Mouse (Mus musculus): ENCODE results near the gene Timm10. TPM values are rescaled to one million over a fixed set of nuclear protein-coding genes. Genes with fewer than 3 reads are reported as not detected.

Gene Timm10
- total RNA-seq, 2 experiments from 2014 or later = 46.9 to 57.8 TPM

DNA sequence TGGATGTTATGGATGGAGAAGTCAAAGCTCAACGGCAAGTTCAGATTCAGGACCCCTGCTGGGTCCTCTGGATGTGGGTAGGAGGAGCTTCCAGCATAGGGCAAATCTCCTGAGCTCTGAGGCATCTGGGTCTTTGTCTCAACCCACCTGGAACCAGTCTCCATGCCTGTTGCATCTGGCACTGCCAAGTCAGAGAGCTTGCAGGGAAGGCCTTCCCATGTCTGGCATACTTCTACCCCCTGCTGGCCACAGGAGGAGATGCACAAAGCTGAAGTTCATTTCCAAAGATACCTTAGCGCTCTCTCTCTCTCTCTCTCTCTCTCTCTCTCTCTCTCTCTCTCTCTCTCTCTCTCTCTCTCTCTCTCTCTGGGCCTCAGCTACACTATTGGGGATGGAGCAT lies 28.9 kb downstream of the Timm10 start:
- peak in 1 of 2 experiments; percentile 61 for DNase-seq (ENCODE audit: low spot score in 2 of 2)

- no peak for DNase-seq (ENCODE audit: low spot score in 2 of 2)
Measured at GRCm38 (mm10) chr2:84858551-84858950, 31.8 kb downstream of the Timm10 start.

DNA sequence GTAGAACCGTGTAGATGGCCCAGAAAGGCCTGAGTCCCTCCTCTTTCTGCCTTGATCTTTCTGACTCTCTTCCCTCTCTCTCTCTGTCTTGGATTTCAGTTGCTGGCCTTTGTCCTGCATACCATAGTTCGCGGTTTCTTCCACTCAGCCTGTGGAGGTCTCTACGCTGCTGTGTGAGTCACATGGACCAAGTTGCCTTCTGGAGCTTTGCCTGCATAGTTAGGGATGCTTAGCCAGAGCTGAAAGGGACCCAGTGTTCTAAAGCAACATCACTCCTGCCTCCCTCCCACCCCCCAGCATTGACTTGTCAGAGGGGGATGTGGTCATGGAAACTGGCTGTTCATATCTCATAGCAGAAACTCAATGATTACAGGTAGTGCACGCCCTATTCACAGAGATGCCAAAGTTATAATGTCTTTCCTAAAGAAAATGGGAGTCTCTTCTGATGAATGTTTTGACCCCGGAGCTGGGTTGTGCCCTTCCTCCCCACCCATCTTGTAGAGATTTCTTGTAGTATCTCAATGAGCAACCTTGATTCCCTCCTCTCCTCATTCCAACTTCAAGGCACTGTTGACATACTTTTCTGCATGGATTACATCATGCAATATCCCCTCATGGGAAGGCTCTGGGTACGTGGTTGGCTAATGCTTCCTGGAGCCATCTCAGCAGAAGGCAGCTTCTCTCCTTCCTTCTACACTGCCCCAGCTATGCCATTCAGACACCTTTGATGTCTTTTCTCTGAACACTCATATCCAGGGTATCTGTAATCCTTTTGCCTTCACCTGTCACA lies 33.4 kb downstream of the Timm10 start:
- no peak for DNase-seq (ENCODE audit: low spot score in 2 of 2)

DNA sequence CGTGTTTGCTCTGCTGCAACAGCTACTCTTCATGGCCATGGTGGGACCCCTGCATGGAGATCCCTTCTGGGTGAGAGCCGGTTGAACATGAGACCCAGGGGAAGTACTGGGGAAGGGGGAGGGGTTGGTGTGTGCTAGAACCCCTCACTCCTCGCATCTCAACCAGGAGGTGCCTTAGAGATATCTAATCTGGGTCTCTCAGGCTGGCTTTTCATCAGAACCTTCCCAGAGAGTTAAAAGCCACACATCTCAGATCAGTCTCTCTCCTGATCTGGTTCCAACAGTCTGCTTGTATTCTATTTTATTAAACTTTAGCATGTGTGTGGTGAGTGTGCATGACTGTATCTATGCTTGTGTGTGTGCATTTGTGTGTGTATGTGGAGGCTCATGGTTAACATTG lies 34.6 kb downstream of the Timm10 start:
- DNase-seq (ENCODE audit: low spot score in 2 of 2) = no peak

DNA sequence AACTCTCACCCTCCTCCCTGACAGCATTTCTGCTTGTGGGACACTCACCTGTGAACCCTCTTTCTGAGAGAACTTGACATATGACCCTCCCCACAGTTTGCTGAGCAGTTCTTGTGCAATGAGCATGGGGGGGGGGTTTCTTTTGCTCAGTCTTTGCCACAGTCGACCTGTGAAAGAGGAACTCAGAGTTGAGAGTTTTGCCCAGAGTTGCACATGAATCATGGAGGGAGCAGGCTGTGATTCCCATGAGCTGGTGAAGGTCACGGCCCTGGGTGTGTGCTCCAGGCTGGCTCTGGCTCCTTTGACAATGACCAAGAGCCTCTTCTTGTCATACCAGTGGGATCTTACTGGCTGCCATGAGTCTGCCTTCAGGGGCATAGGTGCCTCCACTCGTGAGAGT lies 35.4 kb downstream of the Timm10 start:
- DNase-seq (ENCODE audit: low spot score in 2 of 2) = no peak

- DNase-seq (ENCODE audit: low spot score in 2 of 2) = peak; percentile 67 to 74
Measured at GRCm38 (mm10) chr2:84865616-84866571, 39.1 kb downstream of the Timm10 start.

DNA sequence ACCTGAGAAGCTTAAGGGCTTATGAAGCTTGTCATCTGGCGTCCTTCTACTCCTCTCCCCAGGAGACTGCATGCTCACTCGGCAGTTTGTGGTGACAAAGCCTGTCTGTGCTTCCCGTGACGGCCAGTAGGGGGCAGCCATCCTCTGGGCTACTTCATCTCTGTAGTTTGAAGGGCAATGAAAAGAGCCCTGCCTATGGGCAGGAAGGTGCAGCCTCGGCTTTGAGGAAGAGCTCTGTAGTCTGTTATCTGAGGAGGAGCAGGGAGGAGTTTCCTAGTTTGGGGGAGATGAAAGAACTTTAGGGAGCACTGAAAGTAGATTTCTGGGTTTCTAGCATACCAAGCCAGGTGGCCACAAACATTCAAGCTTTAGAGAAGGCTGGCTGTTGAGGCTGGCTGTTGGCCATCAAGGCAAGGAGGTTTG lies 41.7 kb downstream of the Timm10 start:
- peak; percentile 73 to 82 for DNase-seq (ENCODE audit: low spot score in 2 of 2)

DNA sequence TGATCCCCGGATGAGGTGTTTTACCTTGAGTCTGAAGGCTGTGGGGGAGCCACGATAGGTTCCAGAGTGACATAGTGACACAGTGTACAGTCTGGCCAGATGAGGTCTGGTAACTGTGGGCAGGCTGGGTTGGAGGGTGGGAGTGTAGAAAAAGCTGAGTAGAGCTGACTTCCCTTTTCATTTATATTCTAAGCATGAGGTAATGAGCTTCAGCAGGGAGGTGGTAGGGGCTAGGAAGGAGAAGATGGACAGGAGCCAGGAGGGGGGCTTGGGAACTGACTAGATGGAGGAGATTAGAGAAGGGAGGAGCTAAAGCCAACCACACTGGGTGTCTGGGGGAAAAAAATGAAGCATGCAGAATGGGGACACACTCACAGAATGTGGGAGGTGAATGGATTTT lies 42.2 kb downstream of the Timm10 start:
- no peak for DNase-seq (ENCODE audit: low spot score in 2 of 2)

DNA sequence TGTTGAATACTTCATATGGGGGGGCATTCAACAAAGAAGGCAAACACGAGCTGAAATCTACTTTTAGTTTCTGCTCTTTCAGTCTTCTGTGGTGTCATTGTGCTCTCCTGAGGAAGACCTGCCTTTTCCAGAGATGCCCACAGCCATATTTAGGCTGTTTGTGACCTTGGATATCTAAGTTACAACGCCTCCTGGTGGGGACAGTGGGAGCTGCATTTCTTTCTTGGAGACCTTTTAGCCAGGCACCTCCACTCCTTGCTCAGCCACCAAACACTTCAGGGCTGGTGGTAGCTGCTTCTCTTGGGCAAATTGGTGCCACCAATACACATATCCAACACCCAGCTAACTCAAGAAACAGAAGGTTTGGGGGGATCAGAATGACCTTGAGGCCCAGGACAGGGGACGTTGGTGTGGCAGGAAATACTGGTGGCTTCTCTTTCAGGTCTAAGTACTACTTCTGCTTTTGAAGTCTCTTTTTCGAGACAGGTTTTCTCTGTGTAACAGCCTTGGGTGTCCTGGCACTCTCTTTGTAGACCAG lies 43.9 kb downstream of the Timm10 start:
- DNase-seq (ENCODE audit: low spot score in 2 of 2) = no peak

GRCm38 (mm10) chr2:84872105-84872716 lies 45.4 kb downstream of the Timm10 start:
- no peak for DNase-seq (ENCODE audit: low spot score in 2 of 2)

- DNase-seq (ENCODE audit: low spot score in 2 of 2) = no peak
Measured at GRCm38 (mm10) chr2:84875842-84876241, 49.0 kb downstream of the Timm10 start.

Other genes with a start within 250 kb of the Timm10 start
- 10 to 100 TPM; 59.5 to 62.9 TPM for gene Ctnnd1, start 176.2 kb upstream of the Timm10 start, total RNA-seq (2021)
- gene Btbd18, start 167.9 kb upstream of the Timm10 start, total RNA-seq (2021) = not detected
- 10 to 100 TPM; 28.9 to 37.9 TPM for gene Selenoh, start 156.2 kb upstream of the Timm10 start, total RNA-seq (2021)
- gene Gm28635, start 149.0 kb upstream of the Timm10 start, total RNA-seq (2021) = 1 to 10 TPM; 5.8 to 6.1 TPM
- 10 to 100 TPM; 31.4 to 33.8 TPM for gene Med19, start 148.6 kb upstream of the Timm10 start, total RNA-seq (2021)
- 100 to 1,000 TPM; 235 to 251 TPM for gene Tmx2, start 147.9 kb upstream of the Timm10 start, total RNA-seq (2021)
- 10 to 100 TPM; 49.2 TPM for gene Zdhhc5, start 111.8 kb upstream of the Timm10 start, total RNA-seq (2021)
- 10 to 100 TPM; 10.4 to 10.5 TPM for gene Clp1, start 99.6 kb upstream of the Timm10 start, total RNA-seq (2021)
- 10 to 100 TPM; 92.2 to 93.5 TPM for gene Ypel4, start 92.9 kb upstream of the Timm10 start, total RNA-seq (2021)
- gene Gm19426, start 83.3 kb upstream of the Timm10 start, total RNA-seq (2021) = 1 to 10 TPM; 2.2 to 2.5 TPM
- 1 to 10 TPM; 8.5 to 9.2 TPM for gene Serping1, start 51.6 kb upstream of the Timm10 start, total RNA-seq (2021)
- gene Ube2l6, start 28.2 kb upstream of the Timm10 start, total RNA-seq (2021) = 1 to 10 TPM; 8.2 to 8.5 TPM
- gene Smtnl1, start 4.3 kb upstream of the Timm10 start, total RNA-seq (2021) = not detected
- under 1 TPM; 0.21 to 0.23 TPM for gene Slc43a1, start 11.9 kb downstream of the Timm10 start, total RNA-seq (2021)
- 10 to 100 TPM; 91.9 to 95.9 TPM for gene Rtn4rl2, start 59.7 kb downstream of the Timm10 start, total RNA-seq (2021)
- gene Slc43a3, start 109.6 kb downstream of the Timm10 start, total RNA-seq (2021) = under 1 TPM; 0.19 to 0.33 TPM
- not detected for gene Prg2, start 153.5 kb downstream of the Timm10 start, total RNA-seq (2021)
- not detected for gene Prg3, start 161.2 kb downstream of the Timm10 start, total RNA-seq (2021)
- 100 to 1,000 TPM; 105 to 109 TPM for gene Ssrp1, start 210.2 kb downstream of the Timm10 start, total RNA-seq (2021)
- 1 to 10 TPM; 1.9 to 2.1 TPM for gene P2rx3, start 210.5 kb downstream of the Timm10 start, total RNA-seq (2021)
- gene Tnks1bp1, start 221.0 kb downstream of the Timm10 start, total RNA-seq (2021) = 100 to 1,000 TPM; 128 to 136 TPM